Mouse (Mus musculus) embryonic fibroblast, embryonic 13.5 days (primary cell): ENCODE results near the gene Gm10750. TPM values are rescaled to one million over a fixed set of nuclear protein-coding genes. Genes with fewer than 3 reads are reported as not detected.
"Not testable (repeated sequence)": the region's sequence is repeated elsewhere in the genome, so short reads cannot be mapped to it uniquely, and the experiment has no call there.

ENCODE experiments used
- H3K27ac ChIP-seq: 2 replicates; pipeline ENCODE4 v1.5.1; 2012; ENCODE audit warnings: low read length, control low read depth, inconsistent platforms; ENCODE audit not compliant: insufficient read depth
- H3K4me1 ChIP-seq: 2 replicates; pipeline ENCODE4 v1.6.1; 2011; ENCODE audit warnings: low read length; ENCODE audit not compliant: control insufficient read depth, insufficient read depth
- H3K4me3 ChIP-seq: 2 replicates; pipeline ENCODE4 v1.5.1; 2011; ENCODE audit warnings: mild to moderate bottlenecking, control low read depth, low read length; ENCODE audit not compliant: insufficient read depth
- CTCF ChIP-seq: IDR thresholded peaks from 2 replicates; pipeline ENCODE4 v1.5.1; 2011; ENCODE audit warnings: mild to moderate bottlenecking, control low read depth, low read length, moderate library complexity, borderline replicate concordance; ENCODE audit not compliant: insufficient read depth
- POLR2A ChIP-seq: IDR thresholded peaks from 2 replicates; pipeline ENCODE4 v1.6.1; 2011; ENCODE audit warnings: low read depth, mild to moderate bottlenecking, control low read depth, low read length, moderate library complexity
- polyA plus RNA-seq: library from polyadenylated mRNA; stranded (reverse); fragments of >200 nt; gene quantifications from 2 replicates; pipeline ENCODE4 v1.2.4, GENCODE M21; 2011; ENCODE audit warnings: low read depth; ENCODE audit not compliant: missing spikeins, insufficient read length

Gm10750 gene
- polyA plus RNA-seq: not detected in 2 replicates

- H3K4me3 ChIP-seq, H3K27ac ChIP-seq, H3K4me1 ChIP-seq: not testable (repeated sequence)
Observed at GRCm38 (mm10) chr2:149017137-149017536, at the start of gene Gm10750. Gene Gm10750, minus strand, starts transcription at chr2:149017237.

GRCm38 (mm10) chr2:149004826-149005225 lies 12.2 kb downstream of the Gm10750 start:
- TF ChIP-seq POLR2A: no peak
- H3K4me3 ChIP-seq: no peak overlapping the region
- H3K4me1 ChIP-seq: no peaks in the 10 kb centered on the region
- no peak overlapping the region for H3K27ac ChIP-seq

- no peak within 1 kb of the TSS for H3K4me3 ChIP-seq
- no peaks in the 10 kb centered on the region for H3K4me1 ChIP-seq
- no peak within 1 kb of the TSS for H3K27ac ChIP-seq
- TF ChIP-seq CTCF: no peak
- TF ChIP-seq POLR2A: no peak
Observed at GRCm38 (mm10) chr2:149003151-149003550, 13.9 kb downstream of the Gm10750 start, which contains the start of gene Gm1330. Gene Gm1330, minus strand, starts transcription at chr2:149003251.

GRCm38 (mm10) chr2:148995133-148995532 lies 21.9 kb downstream of the Gm10750 start:
- Histone ChIP-seq H3K4me1 (no peaks in the 10 kb centered on the region), H3K27ac (no peak overlapping the region), H3K4me3 (no peak overlapping the region)
- TF ChIP-seq POLR2A (no peak), CTCF (no peak)

Other genes starting within 250 kb of the Gm10750 start
- not detected in 2 replicates for gene Cst11, start 245.7 kb downstream of the Gm10750 start, polyA plus RNA-seq
- gene 8030411F24Rik, start 235.2 kb downstream of the Gm10750 start, polyA plus RNA-seq: not detected in 2 replicates
- not detected in 2 replicates for gene Cst12, start 227.9 kb downstream of the Gm10750 start, polyA plus RNA-seq
- gene Cst8, start 218.5 kb downstream of the Gm10750 start, polyA plus RNA-seq: not detected in 2 replicates
- gene Cst13, start 197.2 kb downstream of the Gm10750 start, polyA plus RNA-seq: not detected in 2 replicates
- gene Cst9, start 182.1 kb downstream of the Gm10750 start, polyA plus RNA-seq: not detected in 2 replicates
- not detected in 2 replicates for gene 9230104L09Rik, start 152.2 kb downstream of the Gm10750 start, polyA plus RNA-seq
- gene Cst3, start 141.5 kb downstream of the Gm10750 start, polyA plus RNA-seq: 381 and 419 TPM in 2 replicates
- gene Gm1330, start 14.0 kb downstream of the Gm10750 start, polyA plus RNA-seq: not detected in 2 replicates